Mouse (Mus musculus): ENCODE results near the gene Spata17. TPM values are rescaled to one million over a fixed set of nuclear protein-coding genes. Genes with fewer than 3 reads are reported as not detected.

The Spata17 gene
- not detected for polyA plus RNA-seq (2017; shearing (Covaris generic))

GRCm38 (mm10) chr1:187215181-187216116, at the start of gene Spata17, which contains the start of gene Gpatch2:
Spata17 (minus strand) TSS chr1:187215465.
Gpatch2 (plus strand) TSS chr1:187215508.

Other genes starting within 250 kb of the Spata17 start
- gene D1Pas1, start 248.0 kb downstream of the Spata17 start, polyA plus RNA-seq (2017; shearing (Covaris generic)), result not detected
- 22.1 TPM for gene Gpatch2, start within 50 bp of the Spata17 start, polyA plus RNA-seq (2017; shearing (Covaris generic))